Mouse (Mus musculus) v-Abl transformed pro-B cells (cell line): ENCODE measurements at regions not wholly inside any gene's neighbourhood (a gene's known extent, or its start where the extent isn't known, plus 50 kb on each side); places are given as distances from the start of the nearest gene placed in this dataset.

Source experiments
- in situ Hi-C, 2 experiments: fragments of 400-800 bp; cut with MboI; formaldehyde crosslinking; loops; one replicate each; pipeline ENCODE4 v1.15.1; 2025; ENCODE audit not compliant: unreplicated experiment in 2 of 2

- in situ Hi-C loops = no loop called here
Measured at GRCm38 (mm10) chr5:125843259-125843658, 311.7 kb downstream of the Tmem132b start.

- in situ Hi-C loops = no loop called here
Measured at GRCm38 (mm10) chr5:125849722-125850121, 318.1 kb downstream of the Tmem132b start.

GRCm38 (mm10) chr5:125876296-125876695 lies 344.7 kb downstream of the Tmem132b start:
- in situ Hi-C loops = no loop called here

DNA sequence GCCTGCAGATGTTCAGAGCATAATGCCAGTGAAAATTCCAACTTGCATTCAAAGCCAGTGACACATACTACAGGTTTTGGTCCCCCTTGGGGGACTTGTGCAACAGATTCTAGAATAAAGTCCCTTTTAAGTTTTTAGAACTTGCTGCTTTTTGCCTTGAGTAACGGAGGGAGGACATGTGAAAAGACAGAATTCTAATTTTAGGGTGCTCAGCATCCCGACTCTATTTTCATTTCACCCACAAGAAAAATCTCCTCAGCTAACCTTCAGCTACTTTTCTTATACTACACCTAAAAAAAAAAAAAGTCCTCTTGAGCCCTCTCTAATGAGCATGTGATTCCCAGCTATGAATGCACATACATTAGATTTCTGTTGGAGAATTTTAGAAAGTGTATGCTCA lies 357.3 kb downstream of the Tmem132b start:
- in situ Hi-C loops = no loop called here

GRCm38 (mm10) chr5:125893864-125894263 lies 362.3 kb downstream of the Tmem132b start:
- in situ Hi-C loops = no loop called here

- in situ Hi-C loops = no loop called here
Measured at GRCm38 (mm10) chr5:125902038-125902437, 370.5 kb downstream of the Tmem132b start.

DNA sequence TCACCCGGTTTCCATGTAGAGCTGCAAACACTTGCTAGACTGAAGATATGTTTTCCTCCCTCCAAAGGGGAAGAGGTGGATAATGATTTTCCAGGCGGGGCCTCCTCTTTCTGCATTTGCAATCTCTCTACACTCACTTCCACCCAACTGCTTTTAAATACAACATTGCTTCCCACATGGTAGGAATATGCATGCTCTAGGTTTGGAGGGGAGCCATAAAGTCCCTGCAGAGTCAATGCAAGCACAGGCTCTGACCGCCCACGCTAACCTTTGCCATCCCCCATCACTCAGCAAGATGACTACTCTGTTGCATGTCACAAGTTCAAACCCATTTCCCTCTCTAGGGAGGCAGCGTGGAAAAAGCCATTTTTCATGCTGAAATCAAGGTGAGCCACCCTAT lies 372.9 kb downstream of the Tmem132b start:
- in situ Hi-C loops = no loop called here

DNA sequence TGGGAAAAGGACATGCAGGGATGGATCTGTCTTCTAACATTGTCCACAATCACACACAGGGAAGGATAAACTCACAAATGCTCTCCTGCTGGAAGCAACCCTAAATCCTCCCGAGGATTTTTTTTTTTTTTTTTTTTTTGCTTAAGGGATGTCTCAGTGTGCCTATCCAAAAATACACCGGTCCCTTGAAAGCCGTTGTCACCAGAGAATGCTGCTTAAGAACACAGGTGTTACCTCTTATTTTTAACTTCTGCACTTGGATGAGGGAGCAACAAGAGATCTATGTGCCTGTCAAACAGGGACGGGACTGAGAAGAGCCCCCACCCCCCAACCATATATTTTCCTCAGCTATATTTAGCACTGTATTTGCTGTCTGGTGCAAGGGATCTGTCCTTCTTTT lies 375.8 kb downstream of the Tmem132b start:
- in situ Hi-C loops = no loop called here

GRCm38 (mm10) chr5:125907909-125908308 lies 376.3 kb downstream of the Tmem132b start:
- in situ Hi-C loops = no loop called here

GRCm38 (mm10) chr5:125915857-125916256 lies 384.3 kb downstream of the Tmem132b start:
- in situ Hi-C loops = no loop called here

- in situ Hi-C loops = no loop called here
Measured at GRCm38 (mm10) chr5:125920965-125921364, 389.4 kb downstream of the Tmem132b start.

- in situ Hi-C loops = no loop called here
Measured at GRCm38 (mm10) chr5:125925856-125926497, 394.4 kb downstream of the Tmem132b start.

DNA sequence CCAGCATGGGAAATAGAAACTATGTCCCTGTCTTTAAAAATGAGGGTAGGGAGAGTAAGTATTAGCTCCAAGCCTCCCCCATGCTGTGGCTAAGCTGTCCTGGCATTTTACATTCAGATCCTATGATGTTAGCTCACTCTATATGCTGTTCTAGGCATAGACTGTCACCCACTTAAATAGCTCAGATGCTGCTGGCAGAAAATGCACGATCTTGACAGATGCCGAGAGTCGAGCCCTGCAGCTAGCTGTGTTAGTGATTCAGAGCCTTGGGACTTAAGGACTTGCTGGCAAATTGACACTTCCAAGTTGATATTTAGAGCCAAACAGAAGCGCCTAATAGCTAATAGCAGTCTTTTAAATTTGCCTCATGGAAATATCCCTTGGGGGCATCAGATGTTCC lies 399.9 kb downstream of the Tmem132b start:
- in situ Hi-C loops = no loop called here

DNA sequence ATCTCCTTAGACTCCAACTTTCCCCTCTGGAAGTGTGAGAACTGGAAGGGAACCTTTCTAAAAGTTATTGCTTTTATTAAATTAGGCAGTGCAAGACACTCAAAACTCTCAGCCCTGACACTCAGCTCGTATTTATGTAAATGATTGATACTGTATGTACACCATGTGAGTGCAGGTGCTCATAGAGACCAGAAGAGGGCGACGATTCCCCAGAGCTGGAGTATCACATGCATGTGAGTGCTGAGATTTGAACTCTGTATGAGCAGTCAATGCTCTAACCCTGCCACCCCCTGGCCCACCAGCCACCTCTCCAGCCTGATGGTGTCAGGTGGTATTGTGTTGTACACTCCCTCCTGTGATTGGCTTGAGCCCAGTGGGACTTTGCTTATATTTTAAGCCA lies 407.8 kb downstream of the Tmem132b start:
- in situ Hi-C loops = no loop called here

- in situ Hi-C loops = no loop called here
Measured at GRCm38 (mm10) chr5:125946729-125947128, 415.2 kb downstream of the Tmem132b start.

GRCm38 (mm10) chr5:125951641-125952040 lies 420.1 kb downstream of the Tmem132b start:
- in situ Hi-C loops = loop anchor here in 1 of 2 experiments (25.0 kb wide), 1 partner anchor 414 kb away; the partner anchor contains the start of gene Tmem132b

DNA sequence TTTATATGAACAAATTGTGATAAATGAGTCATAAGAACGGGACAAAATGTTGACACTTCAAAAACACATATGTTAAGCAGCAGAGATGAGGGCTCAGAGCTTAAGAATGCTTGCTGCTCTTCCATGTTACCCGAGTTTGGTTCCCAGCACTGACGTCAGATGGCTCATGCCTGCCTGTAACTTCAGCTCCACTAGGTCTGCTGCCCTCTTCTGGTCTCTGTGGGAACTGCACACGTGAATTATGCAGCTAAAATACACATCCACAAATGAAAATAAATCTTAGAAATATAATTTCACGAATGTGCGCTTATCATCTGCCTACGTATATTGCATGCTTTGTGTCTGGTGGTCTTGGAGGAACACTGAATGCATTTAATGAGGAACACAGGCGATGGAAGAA lies 432.5 kb downstream of the Tmem132b start:
- in situ Hi-C loops = loop anchor here in 1 of 2 experiments (25.0 kb wide), 1 partner anchor 427 kb away; the partner anchor contains the start of gene Tmem132b

- in situ Hi-C loops = loop anchor here in 1 of 2 experiments (25.0 kb wide), 1 partner anchor 431 kb away; the partner anchor contains the start of gene Tmem132b
Measured at GRCm38 (mm10) chr5:125968151-125968550, 436.6 kb downstream of the Tmem132b start.

- in situ Hi-C loops = loop anchor here in 1 of 2 experiments (25.0 kb wide), 1 partner anchor 437 kb away; the partner anchor contains the start of gene Tmem132b
Measured at GRCm38 (mm10) chr5:125974035-125974434, 442.5 kb downstream of the Tmem132b start.

DNA sequence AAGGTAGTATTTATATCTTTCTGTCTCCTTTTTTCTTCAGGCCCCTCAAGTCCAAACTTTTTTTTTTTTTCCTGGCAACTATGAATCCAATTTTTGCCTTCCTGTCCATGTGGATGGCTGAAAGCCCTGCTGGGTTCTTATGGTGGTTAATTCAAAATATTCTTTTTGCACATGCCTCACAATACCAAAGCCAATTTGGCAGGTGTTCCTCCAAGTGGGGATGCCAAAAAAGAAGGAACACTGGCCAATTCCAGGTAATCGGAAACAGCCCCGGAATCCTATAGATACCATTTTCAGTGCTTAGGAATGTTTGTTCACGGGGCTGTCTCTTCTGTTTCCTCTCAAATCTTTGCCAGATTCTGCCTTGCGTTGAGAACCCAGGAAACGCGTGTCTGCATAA lies 448.2 kb downstream of the Tmem132b start:
- in situ Hi-C loops = no loop called here

DNA sequence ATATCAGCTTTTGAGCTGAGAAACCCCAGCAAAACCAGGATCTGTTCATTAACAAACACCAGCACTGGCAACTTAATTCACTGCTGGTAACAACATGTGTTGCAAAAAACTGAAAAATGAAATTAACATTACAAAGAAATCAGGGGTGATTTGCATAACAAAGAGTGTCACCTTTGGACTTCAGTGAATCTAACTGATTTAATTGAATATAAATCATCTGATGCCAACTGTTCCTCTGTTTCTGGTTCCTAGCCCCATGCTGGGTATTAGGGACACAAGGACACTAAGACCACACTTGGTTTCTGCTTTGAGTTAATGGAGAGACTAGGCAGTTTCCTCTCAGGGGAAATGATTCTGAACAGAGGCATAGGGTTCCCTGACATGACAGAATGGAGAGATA lies 453.8 kb downstream of the Tmem132b start:
- in situ Hi-C loops = no loop called here

DNA sequence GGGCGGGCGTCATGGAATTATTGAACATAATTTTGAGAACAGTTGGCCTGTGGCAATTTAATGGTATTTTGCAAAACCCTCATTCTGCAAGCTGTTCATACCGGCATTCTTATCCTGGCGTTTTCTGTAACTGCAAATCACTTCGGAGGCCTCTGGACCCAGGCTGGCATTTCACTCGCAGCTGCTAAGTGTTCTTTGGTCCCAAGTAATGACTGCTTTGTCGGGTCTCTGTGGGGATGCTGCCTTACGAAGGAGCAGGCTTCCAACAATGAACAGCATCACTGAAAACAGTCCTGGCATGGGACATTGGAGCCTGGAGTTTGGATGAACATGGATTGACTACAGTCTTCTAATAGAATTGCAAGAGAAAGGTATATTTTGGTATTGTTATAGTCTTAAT lies 465.6 kb downstream of the Tmem132b start:
- in situ Hi-C loops = no loop called here
